Mouse (Mus musculus) c-Kit-positive CD71-positive TER-119-negative erythroid progenitor cells, embryonic 14.5 days (primary cell): ENCODE measurements around the gene Dhcr7.

ENCODE experiments used
- DNase-seq: peaks from one replicate; pipeline ENCODE4 v3.0.0-alpha.2; 2013; ENCODE audit warnings: low read depth

The Dhcr7 gene

DNA sequence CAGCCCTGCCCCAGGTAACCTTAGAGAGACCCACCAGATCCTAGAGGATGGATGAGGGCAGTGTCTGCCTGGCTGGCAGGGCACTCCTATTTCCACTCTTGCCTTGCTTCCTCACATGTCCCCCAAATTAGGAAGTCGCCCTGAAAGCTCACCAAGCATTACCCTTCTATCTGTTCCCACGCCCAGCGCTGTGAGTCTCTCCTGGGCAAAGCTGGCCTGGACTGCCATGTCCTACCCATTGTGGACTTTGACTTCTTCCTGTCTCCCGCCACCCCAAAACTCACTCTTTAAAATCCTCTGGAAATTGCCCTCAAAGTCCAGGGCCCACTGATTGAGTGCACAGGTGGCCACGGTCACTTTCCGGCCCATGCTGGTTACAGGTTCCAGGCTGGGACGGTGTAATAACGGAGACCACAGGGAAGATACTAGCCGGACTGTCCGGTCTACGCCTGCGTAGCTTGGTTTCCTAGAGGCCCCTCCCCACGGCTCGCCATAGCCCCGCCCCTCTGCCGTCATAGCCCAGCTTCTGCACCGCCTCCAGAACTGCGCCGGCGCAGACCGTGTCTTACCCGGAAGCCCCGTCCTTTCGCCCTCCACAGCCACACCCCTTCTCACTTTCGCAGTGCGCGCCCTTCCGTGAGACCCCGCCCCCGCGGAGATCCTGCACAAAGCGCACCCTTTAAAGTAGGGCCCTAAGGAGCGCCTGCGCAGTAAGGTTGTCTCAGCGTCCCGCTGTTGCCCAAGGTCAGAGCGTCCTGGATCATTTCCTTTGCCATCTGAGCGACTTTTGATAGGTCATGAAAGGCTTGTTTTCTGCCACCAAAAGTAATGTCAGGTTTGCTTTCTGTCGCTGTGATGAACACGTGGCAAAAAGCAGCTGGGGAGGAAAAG lies at the start of gene Dhcr7, which contains the start of gene Nadsyn1:
Gene Dhcr7 (plus strand): TSS at position 771 of the 891 bp plus-strand sequence.
Gene Nadsyn1 (minus strand): TSS at position 475 of the 891 bp plus-strand sequence.
- DNase-seq, result peak; percentile 97

- no peak for DNase-seq
These were observed 46.8 kb upstream of the Dhcr7 start for GRCm38 (mm10) chr7:143776137-143776536.

DNA sequence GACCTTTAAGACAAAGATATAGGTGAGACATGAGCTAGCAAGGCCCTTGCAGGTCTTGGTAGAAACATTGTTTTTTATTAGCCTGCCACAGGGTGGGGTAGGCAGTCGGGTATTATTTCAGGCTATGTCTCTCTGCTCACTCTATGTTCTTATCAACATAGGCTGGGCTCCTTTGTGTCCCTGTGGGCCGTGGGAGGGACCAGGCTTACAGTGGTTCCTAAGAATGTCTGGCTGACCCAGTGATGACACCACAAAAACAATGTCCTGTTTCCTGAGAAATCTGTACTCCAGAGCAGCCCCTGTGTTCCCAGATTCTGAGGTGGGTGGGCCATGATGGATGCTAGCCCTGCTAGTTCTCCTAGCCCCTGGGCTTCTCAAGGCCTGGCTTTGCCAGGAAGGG lies 45.6 kb upstream of the Dhcr7 start:
- no peak for DNase-seq

DNA sequence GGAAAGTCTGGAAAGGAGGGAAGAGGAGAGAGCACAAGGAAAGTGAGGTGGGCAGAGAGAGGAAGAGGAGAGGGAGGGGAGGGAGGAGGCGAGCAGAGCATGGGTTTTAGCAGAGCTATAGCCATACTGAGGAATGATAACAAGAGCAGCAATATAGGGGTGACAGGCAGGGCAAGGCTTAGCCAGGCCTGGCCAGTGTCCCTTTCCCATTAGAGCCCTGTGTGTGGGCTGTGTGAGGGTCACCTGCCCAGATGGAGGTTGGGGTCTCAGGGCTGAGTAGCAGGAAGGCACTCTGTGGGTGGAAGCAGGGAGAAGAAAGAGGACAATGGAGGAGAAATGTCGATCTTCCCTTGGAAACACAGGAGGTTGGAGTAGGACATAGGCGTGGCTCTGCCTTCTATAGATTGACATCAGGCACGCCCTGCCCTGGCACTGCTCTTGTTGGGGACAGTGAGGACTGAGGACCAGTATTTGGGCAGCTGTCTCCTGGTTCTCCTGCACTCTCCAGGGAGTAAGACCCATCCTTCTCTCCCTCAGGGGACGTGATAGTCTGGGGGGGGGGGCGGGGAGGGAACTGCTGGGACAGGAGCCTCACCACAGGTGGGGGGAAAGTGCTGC lies 39.5 kb upstream of the Dhcr7 start:
- DNase-seq, result no peak

- no peak for DNase-seq
These were observed 38.7 kb upstream of the Dhcr7 start, which contains the start of gene Mrgpre for GRCm38 (mm10) chr7:143783996-143784829. Mrgpre (minus strand) TSS chr7:143784500.

GRCm38 (mm10) chr7:143792336-143792985 lies 30.5 kb upstream of the Dhcr7 start:
- DNase-seq, result no peak

GRCm38 (mm10) chr7:143793121-143793520 lies 29.8 kb upstream of the Dhcr7 start:
- DNase-seq, result peak; percentile 13

DNA sequence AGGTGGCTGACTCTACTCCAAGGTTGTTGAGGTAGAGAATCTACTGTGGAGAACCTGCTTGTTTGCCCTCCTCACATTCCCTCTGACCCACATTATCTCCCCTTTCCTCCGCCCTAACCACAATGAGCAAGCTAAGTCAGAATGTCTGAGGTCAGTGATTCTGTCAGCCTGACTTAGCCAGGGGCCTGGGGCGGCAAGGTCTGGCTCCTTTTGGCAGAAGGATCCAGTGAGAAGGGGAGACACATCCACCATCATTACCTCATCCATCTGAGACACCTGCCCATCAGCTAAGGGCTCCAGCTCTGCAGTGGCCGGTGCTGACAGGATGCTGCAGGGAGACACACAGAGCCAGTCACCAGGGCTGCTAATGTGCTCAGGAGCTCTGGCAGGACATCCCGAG lies 24.2 kb upstream of the Dhcr7 start:
- no peak for DNase-seq

GRCm38 (mm10) chr7:143800770-143801169 lies 22.2 kb upstream of the Dhcr7 start:
- DNase-seq, result no peak

DNA sequence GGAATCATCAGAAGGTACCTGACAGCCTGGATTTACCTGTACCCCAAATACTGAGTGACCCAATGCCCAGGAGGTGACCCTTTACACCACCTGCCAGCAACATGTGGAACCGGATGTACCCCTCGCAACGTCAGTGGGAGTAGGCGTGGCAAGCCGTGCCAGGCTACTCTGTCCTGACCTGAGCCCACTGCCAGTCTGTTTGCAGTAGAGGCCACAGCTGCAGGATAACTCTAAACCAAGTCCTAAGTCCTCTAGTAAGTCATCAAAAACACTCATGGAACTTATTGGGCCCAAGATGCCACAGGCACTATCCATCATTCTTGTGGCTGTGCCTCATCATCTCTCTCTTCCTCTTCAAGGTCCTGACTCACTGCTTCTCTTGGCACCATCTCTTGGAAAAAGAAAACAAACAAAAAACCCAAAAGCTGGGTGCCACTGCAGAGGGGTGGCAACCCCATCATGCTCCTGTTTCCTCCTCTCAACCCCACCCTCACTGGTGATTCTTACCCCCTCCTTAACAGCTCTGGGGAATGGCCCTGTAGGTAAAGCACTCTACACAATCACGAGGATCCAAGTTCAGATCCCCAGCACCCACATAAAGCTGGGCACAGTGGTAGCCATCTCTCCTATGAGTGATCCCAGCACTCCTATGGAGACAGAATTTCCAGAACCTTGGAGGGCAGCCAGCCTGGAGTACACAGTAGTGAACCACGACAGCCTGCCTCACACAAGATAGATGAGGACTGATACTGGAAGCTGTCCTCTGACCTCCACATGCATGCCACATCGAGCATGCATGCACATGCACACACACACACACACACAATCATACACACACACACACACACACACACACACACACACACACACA lies 21.5 kb upstream of the Dhcr7 start:
- DNase-seq, result no peak

GRCm38 (mm10) chr7:143805199-143805624 lies 17.7 kb upstream of the Dhcr7 start:
- no peak for DNase-seq

DNA sequence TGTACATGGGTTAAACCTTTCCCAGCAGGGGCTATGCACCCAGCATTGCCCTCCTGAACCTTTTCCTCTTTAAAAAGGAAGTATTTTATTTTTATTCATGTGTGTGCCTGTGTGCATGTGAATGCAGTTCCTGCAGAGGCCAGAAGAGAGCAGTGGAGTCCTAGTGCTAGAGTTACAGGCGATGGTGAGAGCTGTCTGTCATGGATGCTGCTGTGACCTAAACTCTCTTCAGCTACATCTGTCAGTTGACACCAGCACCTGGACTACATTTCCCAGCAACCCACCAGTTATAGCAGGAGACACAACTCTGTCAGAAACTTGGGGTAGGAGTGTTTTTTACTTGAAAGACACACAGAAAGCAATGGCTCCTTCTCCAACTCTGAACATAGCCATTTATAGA lies 14.0 kb upstream of the Dhcr7 start:
- no peak for DNase-seq

GRCm38 (mm10) chr7:143819201-143819600 lies 3.7 kb upstream of the Dhcr7 start:
- no peak for DNase-seq

GRCm38 (mm10) chr7:143821241-143821640 lies 1.7 kb upstream of the Dhcr7 start:
- no peak for DNase-seq

DNA sequence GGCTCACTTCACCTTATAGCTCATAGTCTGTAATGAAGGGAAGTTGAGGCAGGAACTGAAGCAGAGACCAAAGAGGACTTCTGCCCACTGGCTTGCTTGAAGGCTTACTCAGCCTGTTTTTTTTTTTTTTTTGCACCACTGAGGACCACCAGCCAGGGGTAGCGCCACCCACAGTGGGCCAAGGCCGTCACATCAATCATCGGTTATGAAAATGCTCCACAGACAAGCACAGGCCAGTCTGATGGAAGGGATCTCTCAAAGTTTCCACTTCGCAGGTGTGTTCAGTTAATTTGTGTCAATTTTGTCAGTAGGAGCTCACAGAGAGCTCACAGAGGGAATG lies 291 bp downstream of the Dhcr7 start:
- DNase-seq, result no peak

DNA sequence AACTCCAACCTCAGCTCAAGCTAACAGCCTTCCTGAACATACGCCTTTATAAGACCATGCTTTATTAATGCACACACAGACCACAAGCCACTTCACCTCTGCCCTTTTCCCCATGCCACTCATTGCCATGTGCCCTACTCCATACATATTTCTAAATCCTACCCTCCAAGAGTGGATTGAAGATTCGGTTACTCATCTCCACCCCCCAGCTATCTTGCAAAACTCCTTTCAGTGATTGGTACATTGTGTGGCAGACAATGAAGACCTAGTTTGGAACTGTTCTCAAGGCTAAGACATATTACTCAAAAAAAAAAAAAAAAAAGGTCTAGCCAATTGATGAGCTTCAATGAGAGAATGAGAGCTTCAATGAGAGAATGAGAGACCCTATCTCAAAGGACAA lies 4.0 kb downstream of the Dhcr7 start:
- DNase-seq, result no peak

DNA sequence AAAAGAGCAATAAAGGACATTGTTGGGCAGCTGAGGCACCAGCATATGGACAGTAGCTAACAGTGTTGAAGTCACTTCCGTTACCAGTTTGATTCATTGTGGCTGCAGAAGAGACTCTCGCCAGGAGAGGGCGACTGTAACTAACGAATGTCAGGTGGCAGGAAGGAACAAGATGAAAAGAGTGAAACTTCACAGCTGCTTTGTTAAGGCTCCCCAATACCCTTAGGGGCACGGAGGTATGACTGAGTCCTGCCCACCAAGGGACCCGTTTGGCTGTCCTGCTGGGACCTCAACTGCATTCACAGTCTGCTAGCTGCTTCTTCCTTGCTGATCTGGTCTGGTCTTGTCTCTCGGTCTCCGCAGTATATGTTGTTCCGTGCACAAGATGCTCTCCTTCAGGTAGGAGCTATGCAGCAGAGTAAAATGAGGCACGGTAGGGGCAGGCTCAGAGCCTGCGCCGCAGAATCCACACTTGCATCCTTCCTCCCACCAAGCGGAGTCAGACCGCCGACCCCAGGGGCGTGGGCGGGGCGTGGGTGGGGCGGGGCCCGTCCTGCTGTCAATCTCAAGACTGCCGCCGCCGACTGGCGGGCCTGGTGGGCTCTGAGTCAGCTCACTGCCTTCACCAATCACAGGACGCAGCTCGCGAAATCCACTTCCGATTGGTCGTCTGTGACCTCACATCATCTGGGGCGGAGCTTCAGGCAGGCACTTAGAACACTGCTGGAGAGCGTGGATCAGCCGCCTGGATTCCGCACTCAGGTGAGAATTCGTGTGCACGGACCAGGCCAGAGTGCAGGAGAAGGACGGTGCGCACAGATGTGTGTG lies 6.8 kb downstream of the Dhcr7 start:
- DNase-seq, result peak; percentile 98

DNA sequence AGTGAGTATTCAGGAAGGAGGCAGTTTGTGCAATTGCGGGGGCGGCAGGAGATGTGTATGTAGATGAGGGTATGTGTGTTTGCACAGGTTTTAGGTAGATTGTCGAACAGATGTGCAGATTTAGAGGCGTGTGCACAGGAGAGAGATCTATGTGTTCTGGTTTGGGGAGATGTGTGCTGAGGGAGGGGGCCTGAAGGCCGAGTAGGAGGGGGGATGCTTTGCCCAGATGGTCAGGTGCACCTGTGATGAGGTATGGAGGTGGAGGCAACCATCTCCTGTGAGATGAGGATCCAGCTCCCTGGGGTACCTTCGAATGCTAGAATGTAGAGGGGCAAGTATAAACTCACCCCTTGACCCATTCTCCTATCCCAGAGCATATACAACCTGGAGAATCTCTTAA lies 7.5 kb downstream of the Dhcr7 start:
- no peak for DNase-seq

- DNase-seq, result no peak
These were observed 9.3 kb downstream of the Dhcr7 start for GRCm38 (mm10) chr7:143832196-143832595.

- no peak for DNase-seq
These were observed 9.7 kb downstream of the Dhcr7 start for GRCm38 (mm10) chr7:143832611-143833010.
